Mouse (Mus musculus) ES-E14 (cell line): ENCODE results near the gene Fam83g. TPM values are rescaled to one million over a fixed set of nuclear protein-coding genes. Genes with fewer than 3 reads are reported as not detected.
A peak's percentile ranks its signal among the peaks of the same experiment; 100 is the strongest.

Experiments used
- DNase-seq: peaks from one replicate; pipeline ENCODE4 v3.0.0-alpha.2; 2013; ENCODE audit warnings: low read depth, low spot score
- H3K27ac ChIP-seq: 2 replicates; pipeline ENCODE4 v1.5.1; 2012; ENCODE audit warnings: low read depth, mild to moderate bottlenecking, low read length, moderate library complexity, mixed read lengths; ENCODE audit not compliant: poor library complexity, insufficient read depth, severe bottlenecking
- H3K36me3 ChIP-seq: 2 replicates; pipeline ENCODE4 v1.6.1; 2012; ENCODE audit warnings: mild to moderate bottlenecking, low read length, moderate library complexity, mixed read lengths; ENCODE audit not compliant: control insufficient read depth, poor library complexity, insufficient read depth, severe bottlenecking
- H3K4me1 ChIP-seq, 2 experiments: fragments of 150-350 bp in 1 of 2; sonication (generic) in 1 of 2; 2 replicates each; pipeline ENCODE4 v1.6.1; 2012; ENCODE audit warnings: low read length in 2 of 2, mild to moderate bottlenecking in 1 of 2, mixed read lengths in 1 of 2; ENCODE audit not compliant: control insufficient read depth in 2 of 2, insufficient read depth in 2 of 2, poor library complexity in 1 of 2
- H3K4me3 ChIP-seq, 2 experiments: fragments of 150-350 bp in 1 of 2; sonication (generic) in 1 of 2; 2 replicates each; pipeline ENCODE4 v1.5.1; 2012; ENCODE audit warnings: low read length in 2 of 2, low read depth in 1 of 2, mild to moderate bottlenecking in 1 of 2, mixed read lengths in 1 of 2; ENCODE audit not compliant: insufficient read depth in 1 of 2, poor library complexity in 1 of 2, severe bottlenecking in 1 of 2
- H3K9ac ChIP-seq: 2 replicates; pipeline ENCODE4 v1.6.1; 2012; ENCODE audit warnings: low read depth, mild to moderate bottlenecking, low read length, mixed read lengths; ENCODE audit not compliant: poor library complexity, insufficient read depth, severe bottlenecking
- H3K9me3 ChIP-seq: fragments of 150-350 bp; sonication (generic); 2 replicates; pipeline ENCODE4 v1.6.1; 2012; ENCODE audit warnings: low read depth, mild to moderate bottlenecking, low read length; ENCODE audit not compliant: control insufficient read depth, insufficient read depth
- CHD2 ChIP-seq: IDR thresholded peaks from 2 replicates; pipeline ENCODE4 v1.6.1; 2014; ENCODE audit warnings: mild to moderate bottlenecking, low read depth, low read length, inconsistent platforms
- HCFC1 ChIP-seq: IDR thresholded peaks from 2 replicates; pipeline ENCODE4 v1.6.1; 2012; ENCODE audit warnings: low read length, inconsistent platforms, borderline replicate concordance; ENCODE audit not compliant: insufficient read depth
- MAFK ChIP-seq: IDR thresholded peaks from 2 replicates; pipeline ENCODE4 v1.6.1; 2014; ENCODE audit warnings: mild to moderate bottlenecking, low read depth, low read length, inconsistent platforms; ENCODE audit not compliant: insufficient read depth
- ZC3H11A ChIP-seq: IDR thresholded peaks from 2 replicates; pipeline ENCODE4 v1.6.1; 2012; ENCODE audit warnings: low read depth, mild to moderate bottlenecking, inconsistent platforms, low read length, borderline replicate concordance
- ZNF384 ChIP-seq: IDR thresholded peaks from 2 replicates; pipeline ENCODE4 v1.6.1; 2012; ENCODE audit warnings: low read depth, low read length, inconsistent platforms
- in situ Hi-C, 2 experiments: fragments of 600-800 bp; cut with MboI; formaldehyde crosslinking; loops; one replicate each; pipeline ENCODE4 v1.15.1; 2025; ENCODE audit warnings: low sequenced_read_pairs in 2 of 2, inconsistent platforms in 1 of 2; ENCODE audit not compliant: unreplicated experiment in 2 of 2
- total RNA-seq: library from RNA; depleted of rRNA; stranded (reverse); fragments of 300-350 nt; gene quantifications from 2 replicates; pipeline ENCODE4 v1.2.3, GENCODE M21; 2012

Fam83g gene
- total RNA-seq, 1 experiment = 9.4 TPM

DNA sequence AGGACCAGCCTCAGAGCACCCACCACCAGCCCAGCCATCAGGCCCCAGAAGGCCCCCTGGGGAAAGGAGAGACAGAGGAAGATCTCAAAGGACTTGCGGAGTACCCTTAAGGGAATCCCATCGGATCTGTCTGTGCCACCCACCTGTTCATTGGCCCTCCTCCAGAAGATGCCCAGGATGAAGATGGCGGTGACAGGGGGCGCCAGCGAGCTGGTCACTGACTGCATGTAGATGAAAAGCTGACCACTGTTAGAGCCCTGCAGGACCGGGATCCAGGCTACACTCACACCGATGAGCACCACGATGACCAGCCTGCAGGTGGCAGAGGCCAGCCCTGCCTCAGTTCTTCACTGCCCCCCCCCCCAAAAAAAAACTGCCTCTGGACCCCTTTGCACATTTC lies 10.2 kb upstream of the Fam83g start:
- H3K4me1 ChIP-seq = peaks cover 4 to 20% of the 10 kb centered on the region in 2 experiments; a peak in 3 of 4 replicates
- in situ Hi-C loops = no loop called here
- H3K27ac ChIP-seq = no peak overlapping the region
- H3K9ac ChIP-seq = no peak overlapping the region
- H3K9me3 ChIP-seq = no peaks in the 10 kb centered on the region
- TF ChIP-seq HCFC1 = no peak
- no peak for TF ChIP-seq MAFK
- no peak for TF ChIP-seq ZNF384
- TF ChIP-seq ZC3H11A = no peak
- no peaks in the 10 kb centered on the region for H3K36me3 ChIP-seq
- H3K4me3 ChIP-seq = no peak overlapping the region
- DNase-seq = no peak

GRCm38 (mm10) chr11:61674151-61674838 lies 9.6 kb upstream of the Fam83g start:
- H3K27ac ChIP-seq = no peak overlapping the region
- peak overlapping the region; percentile 26 to 29; a peak in 2 of 4 replicates for H3K4me3 ChIP-seq
- in situ Hi-C loops = no loop called here
- peaks cover 4 to 20% of the 10 kb centered on the region in 2 experiments; a peak in 3 of 4 replicates for H3K4me1 ChIP-seq
- peak overlapping the region; percentile 8; the same call in 1 of the 2 replicates for H3K9ac ChIP-seq
- TF ChIP-seq ZNF384 (no peak), MAFK (no peak), ZC3H11A (no peak)
- no peaks in the 10 kb centered on the region for H3K9me3 ChIP-seq
- no peaks in the 10 kb centered on the region for H3K36me3 ChIP-seq
- DNase-seq = no peak

DNA sequence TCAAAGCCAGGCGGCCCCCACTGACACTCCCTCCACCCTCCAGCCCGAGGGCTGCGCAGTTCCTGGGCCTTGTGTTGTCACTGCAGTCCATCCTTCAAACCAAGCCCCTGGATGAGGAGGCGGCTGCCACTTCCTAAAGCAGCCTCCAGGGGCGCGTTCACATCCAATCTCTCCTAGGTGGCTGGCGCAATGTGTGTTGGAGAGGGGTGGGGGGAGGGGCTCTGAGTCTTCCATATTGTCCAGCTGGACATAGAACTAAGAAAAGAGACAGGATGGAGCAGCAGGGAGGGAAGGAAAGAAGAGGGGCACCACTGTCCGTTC lies 9.1 kb upstream of the Fam83g start:
- H3K4me3 ChIP-seq = peak overlapping the region; percentile 26 to 29; a peak in 2 of 4 replicates
- H3K4me1 ChIP-seq = peaks cover 4 to 20% of the 10 kb centered on the region in 2 experiments; a peak in 3 of 4 replicates
- DNase-seq = peak; percentile 80
- no peaks in the 10 kb centered on the region for H3K9me3 ChIP-seq
- no peaks in the 10 kb centered on the region for H3K36me3 ChIP-seq
- no peak overlapping the region for H3K27ac ChIP-seq
- no peak for TF ChIP-seq MAFK
- TF ChIP-seq ZC3H11A = no peak
- no peak for TF ChIP-seq HCFC1
- TF ChIP-seq ZNF384 = no peak
- H3K9ac ChIP-seq = peak overlapping the region; percentile 8; the same call in 1 of the 2 replicates
- in situ Hi-C loops = no loop called here

GRCm38 (mm10) chr11:61675332-61675731 lies 8.6 kb upstream of the Fam83g start:
- in situ Hi-C loops = no loop called here
- no peak overlapping the region for H3K27ac ChIP-seq
- H3K4me1 ChIP-seq = peaks cover 4 to 20% of the 10 kb centered on the region in 2 experiments; a peak in 3 of 4 replicates
- no peak overlapping the region for H3K9ac ChIP-seq
- no peak overlapping the region for H3K4me3 ChIP-seq
- no peaks in the 10 kb centered on the region for H3K9me3 ChIP-seq
- no peaks in the 10 kb centered on the region for H3K36me3 ChIP-seq
- TF ChIP-seq CHD2 = no peak
- TF ChIP-seq ZC3H11A = no peak
- no peak for TF ChIP-seq MAFK
- TF ChIP-seq HCFC1 = no peak
- no peak for TF ChIP-seq ZNF384
- no peak for DNase-seq
